Mouse (Mus musculus) embryo, embryonic 11 days (tissue): ENCODE measurements around the gene Tmsb15b2.
"Not testable (repeated sequence)": the region's sequence is repeated elsewhere in the genome, so short reads cannot be mapped to it uniquely, and the experiment has no call there.

ENCODE experiments used
- DNase-seq: peaks from one replicate; pipeline ENCODE4 v3.0.0-alpha.2; 2015

The Tmsb15b2 gene

DNA sequence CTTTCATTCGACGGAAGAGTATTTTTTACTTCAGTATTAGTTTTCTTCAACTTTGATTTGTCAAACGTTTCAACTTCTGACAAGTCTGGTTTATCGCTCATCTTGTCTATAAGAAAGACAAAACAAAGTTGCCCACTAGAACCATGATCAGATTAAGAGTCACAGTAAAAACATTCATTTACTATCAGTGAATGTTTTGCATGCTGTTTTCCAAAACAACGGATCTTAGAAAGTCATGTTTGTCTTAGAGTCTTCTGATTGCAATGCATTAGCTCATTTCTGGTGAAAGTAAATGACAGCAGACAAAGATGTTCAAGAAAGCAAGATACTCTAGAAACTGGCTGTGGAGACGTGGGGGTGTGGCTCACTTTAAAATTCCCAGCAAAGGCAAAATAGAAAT lies at the start of gene Tmsb15b2:
Tmsb15b2 (minus strand) TSS at position 101 of the 400 bp plus-strand sequence.
- DNase-seq, result not testable (repeated sequence)

DNA sequence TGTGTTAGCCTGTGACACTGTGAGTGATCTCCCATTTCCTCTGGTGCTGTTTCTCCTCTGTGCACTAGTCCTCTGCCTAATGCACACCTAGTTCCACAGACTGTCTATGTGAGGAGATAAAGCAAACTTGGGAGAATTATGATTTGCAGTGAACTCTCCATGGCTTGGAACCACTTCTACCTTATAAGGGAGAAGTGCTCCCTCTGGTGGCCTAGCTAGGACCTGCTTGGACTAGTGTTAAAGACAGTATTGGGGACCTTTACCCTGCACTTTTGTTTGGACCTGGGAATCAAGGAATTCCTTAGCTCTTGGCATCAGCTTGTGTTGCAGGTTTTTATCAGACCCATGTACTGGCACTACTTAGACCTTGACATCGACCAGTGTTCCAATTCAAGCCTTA lies 44.0 kb upstream of the Tmsb15b2 start:
- DNase-seq, result peak; percentile 77

DNA sequence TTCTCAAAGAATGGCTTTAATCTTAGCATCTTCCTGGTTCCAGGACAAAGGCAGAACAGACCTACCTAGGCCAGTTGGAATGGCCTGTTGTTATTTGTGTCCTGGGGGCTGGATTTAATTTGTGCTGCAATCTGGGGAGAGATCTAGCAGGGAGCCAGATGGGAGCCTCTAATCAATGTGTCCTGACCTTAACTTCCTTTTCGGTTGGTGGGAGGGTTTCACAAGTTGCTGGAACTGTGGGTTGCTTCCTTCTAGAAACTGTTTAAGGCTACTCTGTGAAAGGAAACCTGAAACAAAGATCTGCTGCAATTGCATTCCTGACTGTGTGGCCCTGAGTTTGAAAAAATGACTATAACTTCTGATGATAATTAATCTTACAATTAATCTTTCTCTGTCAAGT lies 42.4 kb upstream of the Tmsb15b2 start:
- no peak for DNase-seq

DNA sequence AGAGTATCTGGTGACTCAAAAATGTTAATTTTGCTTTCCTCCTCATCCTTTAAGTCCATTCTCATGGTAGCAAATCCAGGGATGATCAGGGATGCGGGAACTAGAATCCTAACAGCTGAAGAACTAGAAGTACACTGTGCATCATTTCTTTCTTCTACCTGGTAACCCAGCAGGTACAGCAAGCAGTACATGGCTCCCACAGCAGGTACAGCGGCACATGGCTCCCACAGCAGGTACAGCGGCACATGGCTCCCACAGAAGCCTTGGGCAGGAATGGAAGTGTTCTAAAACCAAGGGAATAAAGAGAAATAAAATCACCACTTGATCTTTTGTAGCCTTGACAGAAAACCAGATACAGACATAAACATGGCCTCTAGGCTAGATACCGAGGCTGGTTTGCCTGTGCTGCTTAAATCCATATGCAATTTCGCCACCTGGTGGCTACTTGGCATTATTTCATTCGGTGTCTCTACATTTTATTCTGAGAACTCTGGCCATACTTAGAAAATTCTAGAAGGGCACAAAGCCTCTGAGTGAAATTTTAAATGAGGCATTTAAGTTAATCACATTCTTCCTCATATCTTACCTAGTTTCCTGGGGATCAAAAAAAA lies 39.9 kb upstream of the Tmsb15b2 start:
- peak; percentile 77 for DNase-seq

DNA sequence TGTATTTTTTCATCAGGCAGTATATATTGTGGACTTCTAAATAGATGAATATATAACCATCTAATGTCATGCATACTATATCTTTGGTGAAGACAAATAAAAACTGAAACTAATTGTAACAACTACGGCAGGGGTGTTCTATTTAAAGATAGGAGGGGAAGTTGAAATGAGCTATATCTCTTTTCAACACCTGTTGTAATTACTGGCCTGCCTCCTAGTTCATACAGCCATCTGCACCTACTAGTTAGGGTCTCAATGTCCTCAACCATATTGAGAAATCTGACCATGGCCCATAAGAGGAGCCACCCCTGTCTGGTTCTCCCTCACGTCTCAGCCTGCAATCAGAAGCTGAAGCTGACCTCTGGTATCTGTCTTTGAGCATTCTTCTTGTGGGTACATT lies 21.0 kb upstream of the Tmsb15b2 start:
- DNase-seq, result no peak

DNA sequence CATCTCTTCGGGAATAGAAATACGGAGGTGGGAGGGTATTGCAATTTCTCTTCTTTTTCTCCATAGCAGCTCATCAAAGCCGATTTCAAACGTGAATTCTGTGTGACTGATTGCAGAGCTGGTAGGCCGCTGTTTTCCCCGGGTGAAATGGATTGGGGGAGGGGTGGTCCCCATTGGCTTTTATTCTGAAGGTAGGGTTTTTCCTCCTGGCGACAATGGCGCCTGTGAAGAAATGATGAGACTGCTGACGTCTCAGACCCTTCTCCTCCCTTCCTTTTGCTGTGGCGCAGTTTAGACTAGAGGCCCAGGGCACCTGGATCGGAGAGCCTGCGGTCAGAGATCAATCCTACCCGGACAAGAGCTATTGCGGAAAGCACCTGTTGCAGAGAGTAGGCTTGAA lies 18.3 kb upstream of the Tmsb15b2 start:
- DNase-seq, result peak; percentile 31

DNA sequence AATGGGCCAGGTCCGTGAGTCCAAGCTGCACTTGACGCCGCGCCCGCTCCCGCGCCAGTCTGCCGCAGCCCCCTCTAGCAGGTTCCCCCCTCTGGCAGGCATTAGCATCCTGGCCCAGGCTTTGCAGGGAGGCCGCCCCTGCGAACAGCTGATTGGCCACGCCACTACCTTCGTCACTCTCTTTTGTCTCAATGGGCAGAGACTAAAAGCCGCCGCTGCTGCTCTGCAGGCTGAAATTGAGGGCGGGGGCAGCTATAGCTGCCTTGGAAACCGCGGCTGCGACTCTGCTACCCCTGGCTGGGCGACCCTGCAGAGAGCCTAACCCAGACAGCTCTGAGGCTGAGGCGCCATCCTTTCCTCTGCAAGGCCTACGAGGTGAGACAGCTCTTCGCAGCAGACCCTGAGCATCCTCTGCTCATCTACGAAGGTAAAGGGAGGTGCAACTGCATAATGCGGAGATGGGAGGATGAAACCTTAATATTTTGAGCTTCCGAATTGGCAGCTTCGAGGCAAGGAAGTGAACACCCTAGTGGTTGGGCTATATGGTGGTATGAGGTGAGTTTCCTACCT lies 17.8 kb upstream of the Tmsb15b2 start, which contains the start of gene Zcchc18:
Zcchc18 (plus strand) TSS at position 178 of the 570 bp plus-strand sequence.
- DNase-seq, result peak; percentile 90

DNA sequence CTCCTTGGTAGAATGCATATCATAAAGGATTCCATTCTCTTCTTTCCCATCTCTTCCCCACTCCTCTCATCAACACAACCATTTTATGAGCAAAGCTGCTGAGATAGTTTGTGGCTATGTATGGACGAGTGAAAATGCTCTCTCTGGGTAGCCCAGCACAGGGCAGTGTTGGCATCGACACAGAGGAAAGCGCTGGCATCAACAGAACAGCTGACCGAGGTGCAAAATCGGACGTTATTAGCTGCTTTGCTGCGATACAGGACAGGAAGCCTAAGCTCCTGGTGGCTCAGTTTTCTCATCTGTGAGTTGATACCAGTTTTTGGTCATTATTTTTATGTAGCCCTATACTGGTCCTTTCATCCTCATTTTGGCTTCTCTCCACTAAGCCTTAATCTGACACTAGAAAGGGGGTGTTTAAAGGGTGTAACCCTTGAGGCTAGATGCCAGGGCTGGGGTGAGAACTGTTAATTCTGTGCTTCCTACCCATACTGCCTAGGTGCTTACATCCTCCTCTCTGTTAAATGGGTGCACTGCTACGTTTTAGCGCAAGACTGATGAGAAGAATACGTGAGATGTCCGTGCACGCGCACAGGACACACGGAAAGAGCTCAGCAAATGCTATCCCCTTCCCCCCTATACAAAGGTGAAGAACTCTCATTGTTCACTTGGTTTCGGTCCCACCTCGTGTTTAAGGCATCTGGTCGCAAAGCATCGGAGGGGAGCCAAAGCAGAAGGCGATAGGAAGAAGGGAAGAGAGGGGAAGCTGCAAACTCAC lies 17.1 kb upstream of the Tmsb15b2 start:
- peak; percentile 27 for DNase-seq

DNA sequence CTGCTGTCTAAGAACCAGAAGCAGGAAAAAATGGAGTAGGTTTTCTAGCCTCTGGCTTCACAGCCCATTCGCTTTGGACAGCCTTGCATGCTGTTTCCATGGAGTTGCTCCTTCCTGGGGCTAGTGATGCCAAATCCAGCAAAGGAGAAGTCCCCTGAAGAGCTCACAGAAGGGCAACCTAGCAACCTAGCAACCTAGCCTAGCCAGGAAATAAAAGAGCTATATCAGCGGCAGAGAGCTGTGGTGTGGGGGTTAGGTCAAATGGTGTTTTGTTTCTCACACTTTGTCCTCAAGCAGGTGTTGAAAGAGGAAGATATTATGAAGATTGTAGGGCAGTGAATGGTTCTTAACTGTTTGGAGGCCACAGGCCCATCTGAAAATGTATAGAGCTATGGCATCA lies 16.0 kb upstream of the Tmsb15b2 start:
- no peak for DNase-seq

DNA sequence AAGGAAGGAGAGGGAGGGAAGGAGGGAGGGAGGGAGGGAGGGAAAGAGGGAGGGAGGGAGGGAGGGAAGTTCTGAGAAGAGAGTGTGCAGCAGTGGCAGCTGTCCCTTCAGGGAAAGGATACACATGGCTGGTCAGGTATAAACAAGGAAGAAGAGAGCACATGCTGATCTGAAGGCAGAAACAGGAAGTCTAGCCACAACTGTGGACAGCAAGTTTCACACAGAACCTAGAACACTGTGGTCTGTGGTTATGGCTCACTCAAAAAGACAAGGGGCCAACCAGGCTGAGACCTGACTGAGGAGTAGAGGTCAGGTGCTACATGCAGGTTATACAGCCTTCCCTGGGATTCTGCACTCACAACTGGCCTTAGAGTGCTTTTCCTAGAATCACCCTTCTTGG lies 10.7 kb upstream of the Tmsb15b2 start:
- DNase-seq, result no peak

DNA sequence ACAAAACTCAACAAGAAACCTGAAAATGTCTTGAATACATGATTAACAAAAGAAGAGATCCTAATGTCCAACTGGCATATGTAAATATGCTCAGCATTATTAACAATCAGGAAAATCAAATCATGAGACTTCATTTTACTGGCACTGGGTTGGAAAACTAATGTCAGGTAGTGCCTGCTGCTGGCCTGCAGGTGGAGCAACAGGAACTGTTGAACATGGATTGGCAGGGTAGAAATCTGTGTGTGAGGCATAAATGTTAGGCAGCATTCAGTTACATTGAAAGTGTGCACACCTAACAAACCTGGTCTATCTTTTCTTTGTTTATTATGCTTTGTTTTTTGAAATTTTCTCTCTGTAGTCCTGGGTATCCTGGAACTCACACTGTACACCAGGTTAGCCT lies 3.3 kb upstream of the Tmsb15b2 start:
- peak; percentile 7 for DNase-seq

DNA sequence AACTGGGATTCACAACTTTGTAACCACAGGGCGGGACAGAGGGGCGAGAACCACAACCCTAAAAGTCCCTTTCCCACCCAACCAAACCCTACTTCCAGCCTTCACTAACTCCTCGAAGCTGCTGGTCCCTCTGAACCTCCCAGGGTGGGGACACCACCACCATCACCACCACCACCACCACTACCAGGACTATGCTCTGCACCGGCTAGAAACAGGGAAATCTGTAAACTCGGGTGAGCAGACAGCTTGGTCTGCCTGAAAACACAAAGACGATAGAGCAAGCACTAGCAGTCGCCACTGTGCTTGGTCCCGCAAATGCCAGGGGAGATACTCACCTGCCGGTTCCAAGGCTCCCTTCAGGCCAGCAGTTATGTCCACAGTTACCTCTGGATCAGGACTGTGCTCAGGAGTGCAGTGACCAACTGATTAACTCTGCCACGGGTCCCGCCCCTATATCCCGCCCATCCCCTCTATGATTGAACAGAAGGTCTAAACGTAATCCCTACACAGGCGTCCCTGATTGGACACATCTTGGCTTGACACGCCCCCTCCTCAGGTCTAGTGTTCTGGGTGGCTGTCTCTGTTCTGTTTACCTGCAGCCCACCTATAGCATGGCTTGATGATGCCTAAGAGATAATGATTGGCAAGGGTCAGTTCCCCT lies 1.3 kb upstream of the Tmsb15b2 start, which contains the start of the genes Tmsb15l and Tmsb15b1:
Tmsb15l (minus strand) TSS at position 446 of the 661 bp plus-strand sequence.
Tmsb15b1 (minus strand) TSS at position 451 of the 661 bp plus-strand sequence.
- DNase-seq, result peak; percentile 85

DNA sequence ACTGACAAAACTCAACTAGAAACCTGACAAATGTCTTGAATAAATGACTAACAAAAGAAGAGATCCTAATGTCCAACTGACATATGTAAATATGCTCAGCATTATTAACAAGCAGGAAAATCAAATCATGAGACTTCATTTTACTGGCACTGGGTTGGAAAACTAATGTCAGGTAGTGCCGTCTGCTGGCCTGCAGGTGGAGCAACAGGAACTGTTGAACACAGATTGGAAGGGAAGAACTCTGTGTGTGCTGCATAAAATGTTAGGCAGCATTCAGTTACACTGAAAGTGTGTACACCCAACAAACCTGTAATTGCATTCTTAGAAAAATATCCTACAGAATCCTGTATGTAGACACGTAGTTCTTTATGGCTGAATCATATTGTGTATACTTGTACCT lies 15.6 kb downstream of the Tmsb15b2 start:
- DNase-seq, result peak; percentile 9

DNA sequence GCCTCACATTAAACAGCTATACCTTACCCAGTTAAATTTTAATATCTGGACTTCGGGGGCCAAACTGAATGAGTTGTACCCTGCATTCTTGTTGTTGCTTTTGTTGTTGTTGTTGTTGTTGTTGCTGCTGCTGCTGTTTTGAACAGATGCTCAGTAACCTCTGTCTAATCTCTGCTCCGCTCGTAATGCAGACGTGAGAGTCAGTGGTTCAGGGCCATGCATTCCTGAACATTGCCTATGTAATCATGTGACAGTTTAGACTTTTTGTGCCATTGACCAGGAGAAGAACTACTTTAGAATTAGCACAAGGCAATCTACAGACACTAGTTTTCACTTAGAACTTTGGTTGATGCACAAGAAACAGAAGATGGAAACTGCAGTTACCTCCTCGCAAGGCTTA lies 17.0 kb downstream of the Tmsb15b2 start:
- not testable (repeated sequence) for DNase-seq

DNA sequence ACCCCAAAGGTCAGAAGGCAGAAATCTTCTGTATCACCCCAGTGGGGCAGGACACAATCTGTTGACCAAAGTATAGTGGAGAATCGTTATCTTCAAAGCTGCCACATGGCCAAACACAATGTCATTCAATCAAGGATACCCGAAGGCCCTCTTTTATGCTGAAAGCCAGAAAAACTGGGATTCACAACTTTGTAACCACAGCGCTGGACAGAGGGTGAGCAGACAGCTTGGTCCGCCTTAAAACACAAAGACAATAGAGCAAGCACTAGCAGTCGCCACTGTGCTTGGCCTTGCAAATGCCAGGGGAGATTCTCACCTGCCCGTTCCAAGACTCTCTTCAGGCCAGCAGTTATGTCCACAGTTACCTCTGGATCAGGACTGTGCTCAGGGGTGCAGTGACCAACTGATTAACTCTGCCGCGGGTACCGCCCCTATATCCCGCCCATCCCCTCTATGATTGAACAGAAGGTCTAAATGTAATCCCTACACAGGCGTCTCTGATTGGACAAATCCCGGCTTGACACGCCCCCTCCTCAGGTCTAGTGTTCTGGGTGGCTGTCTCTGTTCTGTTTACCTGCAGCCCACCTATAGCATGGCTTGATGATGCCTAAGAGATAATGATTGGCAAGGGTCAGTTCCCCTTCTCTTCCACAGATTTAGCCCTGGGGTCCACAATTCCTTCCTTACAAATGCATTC lies 17.6 kb downstream of the Tmsb15b2 start:
- peak; percentile 70 for DNase-seq

DNA sequence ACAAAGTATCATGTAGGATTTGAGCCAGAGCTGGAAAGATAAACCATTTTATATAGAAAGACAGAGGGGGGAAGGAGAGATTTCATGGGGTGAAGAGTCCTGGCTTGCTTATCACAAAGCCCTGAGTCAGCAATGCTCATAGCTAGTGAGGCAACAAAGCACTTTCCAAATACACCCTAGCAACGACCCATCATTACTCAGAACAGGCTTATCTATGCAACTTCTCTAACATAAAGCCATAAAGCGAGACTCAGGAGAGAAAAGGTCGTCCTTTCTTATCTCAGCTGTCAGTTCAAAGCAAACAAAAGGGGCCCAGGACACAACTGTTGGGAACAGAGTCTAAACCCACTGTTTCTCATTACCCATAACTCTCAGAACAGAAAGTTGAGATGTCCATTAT lies 37.3 kb downstream of the Tmsb15b2 start:
- DNase-seq, result no peak

DNA sequence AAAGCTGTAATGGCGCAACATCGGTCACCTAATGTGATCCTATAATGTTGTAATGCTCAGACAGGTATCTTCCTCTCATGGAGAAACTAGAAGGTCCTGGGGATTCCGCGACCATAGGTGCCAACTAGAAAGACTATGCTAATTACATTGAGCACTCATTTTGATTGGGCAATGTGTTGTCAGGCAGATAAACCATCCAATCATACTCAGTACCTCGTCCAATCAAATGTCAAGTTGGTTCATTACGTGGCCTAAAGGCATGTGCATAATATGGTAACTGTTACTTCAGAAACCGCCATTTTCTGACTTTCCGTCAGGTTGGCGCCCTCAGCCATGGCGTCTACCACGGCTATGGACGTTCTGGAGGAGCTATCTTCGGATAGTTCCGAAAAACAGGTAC lies 48.3 kb downstream of the Tmsb15b2 start, which contains the start of gene H2bfm:
H2bfm (plus strand) TSS at position 295 of the 400 bp plus-strand sequence.
- no peak for DNase-seq

DNA sequence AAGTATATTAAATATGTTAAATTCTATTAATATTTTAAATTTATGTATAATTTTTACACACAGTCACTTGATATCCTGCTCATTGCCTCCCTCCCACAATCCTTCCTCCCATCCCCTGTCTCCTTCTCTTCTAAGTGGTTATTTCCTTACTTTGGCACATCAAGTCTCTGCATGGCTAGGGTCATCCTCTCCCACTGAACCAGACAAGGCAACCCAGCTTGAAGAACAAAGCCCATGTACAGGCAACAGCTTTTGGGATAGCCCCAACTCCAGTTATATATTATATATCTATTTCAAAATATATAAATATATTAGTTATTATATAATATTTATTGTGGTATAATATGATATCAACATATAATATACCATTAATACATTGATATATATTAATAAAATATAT lies 49.4 kb downstream of the Tmsb15b2 start:
- no peak for DNase-seq
